Mouse (Mus musculus) retina, adult 2 months (tissue): ENCODE results near the gene Nme2.
A peak's percentile ranks its signal among the peaks of the same experiment; 100 is the strongest.

Experiments
- DNase-seq: peaks from one replicate; pipeline ENCODE4 v3.0.0-alpha.2; 2012; ENCODE audit warnings: low read depth, low spot score

Gene Nme2

DNA sequence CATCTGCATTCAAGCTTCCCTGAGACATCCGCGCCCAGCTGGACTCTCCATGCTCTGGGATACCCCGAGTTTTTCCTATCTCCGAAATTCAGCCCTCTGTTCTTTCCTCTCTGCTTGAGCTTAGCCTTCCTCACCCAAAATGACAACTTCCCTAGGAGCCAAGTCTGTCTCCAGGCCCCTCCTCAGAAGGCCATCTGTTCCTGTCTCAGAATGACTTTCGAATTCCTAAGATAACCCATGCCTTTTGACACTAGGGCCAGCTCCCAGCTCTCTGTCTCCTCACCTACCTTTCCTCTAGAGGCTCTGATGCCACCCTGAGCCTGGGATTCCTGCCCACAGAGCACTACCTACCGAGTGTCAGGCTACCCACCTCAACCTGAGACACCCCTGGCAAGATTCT, at the start of gene Nme2:
TSS of gene Nme2 (minus strand) at position 101 of the 400 bp plus-strand sequence.
- DNase-seq, result no peak

DNA sequence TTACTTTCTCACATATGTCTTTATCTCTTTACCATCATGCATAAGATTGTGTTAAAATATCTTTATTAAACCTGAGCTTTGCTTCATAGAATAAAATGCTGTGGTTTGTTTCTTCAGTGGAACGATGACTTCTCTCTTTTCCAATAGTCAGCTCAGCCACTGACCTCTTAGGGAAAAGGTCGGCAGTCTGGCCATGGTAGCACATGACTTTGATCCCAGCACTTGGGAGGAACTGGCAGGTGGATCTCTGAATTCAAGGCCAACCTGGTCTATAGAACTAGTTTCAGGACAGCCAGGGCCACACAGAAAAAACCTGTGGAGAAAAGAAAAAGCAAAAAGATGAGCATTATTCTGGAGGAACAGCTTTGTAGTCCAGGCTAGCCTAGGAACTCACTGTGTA, 47.3 kb upstream of the Nme2 start:
- no peak for DNase-seq

GRCm38 (mm10) chr11:93999276-93999675, 43.2 kb upstream of the Nme2 start:
- no peak for DNase-seq

GRCm38 (mm10) chr11:93997141-93997775, 41.2 kb upstream of the Nme2 start:
- DNase-seq, result no peak

DNA sequence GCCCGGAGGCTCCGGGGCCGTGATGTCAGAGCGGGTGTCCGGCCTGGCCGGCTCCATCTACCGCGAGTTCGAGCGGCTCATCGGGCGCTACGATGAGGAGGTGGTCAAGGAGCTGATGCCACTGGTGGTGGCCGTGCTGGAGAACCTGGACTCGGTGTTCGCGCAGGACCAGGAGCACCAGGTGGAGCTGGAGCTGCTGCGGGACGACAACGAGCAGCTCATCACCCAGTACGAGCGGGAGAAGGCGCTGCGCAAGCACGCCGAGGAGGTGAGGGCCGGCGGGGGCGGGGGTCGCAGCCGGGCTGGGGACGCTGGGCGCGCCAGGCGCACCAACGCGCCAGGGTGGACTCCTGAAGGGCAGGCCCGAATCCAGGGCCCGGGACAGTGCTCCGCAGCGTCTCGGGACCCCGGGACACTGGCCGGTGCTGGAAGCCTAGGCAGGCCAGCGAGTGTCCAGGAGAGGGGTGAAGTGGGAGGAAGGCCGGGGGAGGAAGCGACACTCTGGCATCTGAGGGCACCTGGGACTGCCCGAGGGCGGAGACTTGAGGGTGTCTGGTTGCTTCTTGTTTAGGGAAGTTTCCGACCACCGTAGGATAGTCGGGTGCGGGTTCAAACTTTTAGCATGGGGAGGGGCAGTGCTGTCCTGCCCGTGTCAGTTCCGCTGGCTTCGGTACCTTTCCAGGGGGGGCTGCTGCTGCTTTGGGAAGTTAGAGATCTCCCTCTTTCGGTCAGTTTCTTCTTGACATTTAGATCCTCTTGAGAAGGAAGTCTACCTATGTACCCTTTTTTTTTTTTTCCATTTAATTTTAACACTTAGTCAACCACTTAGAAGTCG, 40.5 kb upstream of the Nme2 start:
- no peak for DNase-seq

- DNase-seq, result peak; percentile 91
These were observed 39.8 kb upstream of the Nme2 start, which contains the start of gene Spag9 for GRCm38 (mm10) chr11:93995720-93996305. Spag9 (plus strand) TSS chr11:93996091.

DNA sequence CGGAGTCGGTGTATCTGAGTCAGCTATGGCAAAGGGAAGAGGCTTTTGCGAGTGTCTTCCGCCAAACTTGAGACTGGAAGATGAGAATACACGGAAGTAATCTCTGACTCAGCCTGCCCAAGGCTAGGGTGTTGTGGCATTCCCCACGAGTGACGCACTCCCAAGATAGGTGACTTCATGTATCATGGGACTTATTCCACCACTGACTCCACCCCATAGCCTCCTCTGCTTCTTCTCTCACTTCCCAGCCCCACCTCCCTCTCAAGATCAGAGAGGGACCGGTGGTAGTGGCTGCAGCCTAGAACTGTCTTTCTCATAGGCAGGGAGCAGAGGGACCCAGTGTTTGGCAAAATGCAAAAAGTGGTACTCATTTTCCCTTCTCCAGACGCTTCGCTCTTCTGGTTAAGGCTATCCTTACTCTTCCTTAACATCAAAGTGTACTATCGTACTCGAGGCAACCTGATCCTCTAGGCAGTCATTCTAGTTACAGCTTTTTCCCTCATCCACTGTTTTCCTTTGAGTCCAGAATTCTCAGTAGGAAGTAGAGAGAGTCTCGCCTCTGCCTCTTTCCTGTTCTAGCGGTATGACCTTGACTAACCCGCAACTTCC, 39.2 kb upstream of the Nme2 start:
- DNase-seq, result no peak

DNA sequence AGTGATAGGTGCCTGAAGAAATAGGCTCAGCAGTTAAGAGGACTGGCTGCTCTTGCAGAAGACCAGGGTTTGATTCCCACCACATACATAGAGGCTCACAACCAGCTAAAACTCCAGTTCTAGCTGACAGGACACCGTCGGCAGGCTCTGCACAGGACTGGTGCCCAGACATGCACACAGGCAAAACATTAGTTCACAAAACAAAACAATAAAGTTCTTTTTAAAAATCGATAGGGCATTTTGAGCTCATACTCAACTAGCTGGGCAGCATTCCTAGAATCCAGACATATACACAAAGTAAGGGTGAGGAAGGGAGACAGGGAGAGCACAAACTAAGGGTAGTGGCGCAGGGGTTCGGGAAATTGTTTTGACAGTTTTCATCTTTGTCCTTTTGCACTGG, 38.5 kb upstream of the Nme2 start:
- no peak for DNase-seq

- no peak for DNase-seq
These were observed 32.4 kb upstream of the Nme2 start for GRCm38 (mm10) chr11:93988328-93989062.

GRCm38 (mm10) chr11:93987625-93988327, 31.7 kb upstream of the Nme2 start:
- no peak for DNase-seq

DNA sequence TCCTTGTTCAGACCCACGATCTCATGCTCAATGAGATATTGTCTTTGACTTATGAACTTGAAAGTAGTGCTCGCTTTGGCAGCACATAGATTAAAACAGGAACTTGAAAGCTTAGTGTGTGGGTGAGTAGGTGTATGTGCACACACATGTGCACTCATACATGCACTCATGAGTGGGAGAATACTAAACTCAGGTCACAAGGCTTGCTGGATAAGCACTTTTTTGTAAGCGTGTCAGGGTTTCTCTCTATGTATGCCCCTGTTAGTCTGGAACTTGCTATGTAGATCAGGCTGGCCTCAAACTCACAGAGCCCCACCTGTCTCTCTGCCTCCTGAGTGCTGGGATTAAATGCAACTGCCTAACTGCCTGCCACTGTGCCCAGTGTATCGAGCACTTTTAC, 31.0 kb upstream of the Nme2 start:
- DNase-seq, result no peak

GRCm38 (mm10) chr11:93986298-93986697, 30.2 kb upstream of the Nme2 start:
- no peak for DNase-seq

GRCm38 (mm10) chr11:93985265-93985664, 29.2 kb upstream of the Nme2 start:
- no peak for DNase-seq

GRCm38 (mm10) chr11:93984619-93985018, 28.6 kb upstream of the Nme2 start:
- no peak for DNase-seq

GRCm38 (mm10) chr11:93979502-93980049, 23.5 kb upstream of the Nme2 start:
- DNase-seq, result no peak

DNA sequence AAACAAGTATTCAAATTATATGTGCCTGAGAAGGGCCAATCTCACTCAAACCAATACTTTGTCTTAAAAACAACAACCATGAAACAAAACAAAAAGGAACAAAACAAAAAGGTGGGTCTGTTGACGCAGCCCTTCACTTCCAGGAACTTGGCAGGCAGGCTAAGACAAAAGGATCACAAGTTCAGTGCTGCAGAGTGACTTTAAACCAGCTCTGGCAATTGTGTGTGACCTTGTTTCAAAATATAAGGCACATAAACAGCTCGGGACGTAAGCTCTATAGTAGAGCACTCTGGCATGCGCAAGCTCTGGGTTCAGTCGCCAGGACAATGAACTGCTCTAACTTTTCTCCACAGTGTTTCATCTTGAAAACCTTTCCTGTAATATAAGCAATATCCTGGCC, 16.9 kb upstream of the Nme2 start:
- no peak for DNase-seq

DNA sequence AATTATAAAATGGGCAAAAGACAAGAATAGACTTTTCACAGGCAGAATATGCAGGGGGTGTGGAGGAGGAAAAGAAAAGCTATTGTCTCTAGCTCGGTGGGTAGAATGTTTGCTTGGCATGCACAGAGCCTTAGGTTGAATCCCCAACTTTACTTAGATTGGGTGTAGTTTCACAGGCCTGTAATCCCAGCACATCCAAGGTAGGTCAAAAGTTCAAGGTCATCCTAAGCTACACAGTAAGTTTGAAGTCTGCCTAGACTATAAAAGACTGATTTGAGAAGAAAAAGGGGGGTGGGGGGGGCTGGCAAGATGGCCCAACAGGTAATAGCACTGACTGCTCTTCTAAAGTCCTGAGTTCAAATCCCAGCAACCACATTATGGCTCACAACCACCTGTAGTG, 13.7 kb upstream of the Nme2 start:
- DNase-seq, result no peak

- DNase-seq, result no peak
These were observed 13.1 kb upstream of the Nme2 start for GRCm38 (mm10) chr11:93969171-93969570.

DNA sequence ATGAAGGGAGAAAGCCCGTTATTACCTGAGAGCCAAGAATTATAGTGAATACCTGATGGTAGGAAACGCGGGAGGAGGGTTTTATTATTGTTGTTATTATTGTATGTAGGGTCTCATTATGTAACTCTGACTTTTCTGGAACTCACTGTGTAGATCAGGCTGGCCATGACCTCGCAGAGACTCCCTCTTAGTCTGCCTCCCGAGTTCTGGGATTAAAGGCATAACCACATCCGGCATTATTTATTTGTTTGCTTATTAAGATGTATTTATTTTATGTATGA, 12.7 kb upstream of the Nme2 start:
- no peak for DNase-seq

DNA sequence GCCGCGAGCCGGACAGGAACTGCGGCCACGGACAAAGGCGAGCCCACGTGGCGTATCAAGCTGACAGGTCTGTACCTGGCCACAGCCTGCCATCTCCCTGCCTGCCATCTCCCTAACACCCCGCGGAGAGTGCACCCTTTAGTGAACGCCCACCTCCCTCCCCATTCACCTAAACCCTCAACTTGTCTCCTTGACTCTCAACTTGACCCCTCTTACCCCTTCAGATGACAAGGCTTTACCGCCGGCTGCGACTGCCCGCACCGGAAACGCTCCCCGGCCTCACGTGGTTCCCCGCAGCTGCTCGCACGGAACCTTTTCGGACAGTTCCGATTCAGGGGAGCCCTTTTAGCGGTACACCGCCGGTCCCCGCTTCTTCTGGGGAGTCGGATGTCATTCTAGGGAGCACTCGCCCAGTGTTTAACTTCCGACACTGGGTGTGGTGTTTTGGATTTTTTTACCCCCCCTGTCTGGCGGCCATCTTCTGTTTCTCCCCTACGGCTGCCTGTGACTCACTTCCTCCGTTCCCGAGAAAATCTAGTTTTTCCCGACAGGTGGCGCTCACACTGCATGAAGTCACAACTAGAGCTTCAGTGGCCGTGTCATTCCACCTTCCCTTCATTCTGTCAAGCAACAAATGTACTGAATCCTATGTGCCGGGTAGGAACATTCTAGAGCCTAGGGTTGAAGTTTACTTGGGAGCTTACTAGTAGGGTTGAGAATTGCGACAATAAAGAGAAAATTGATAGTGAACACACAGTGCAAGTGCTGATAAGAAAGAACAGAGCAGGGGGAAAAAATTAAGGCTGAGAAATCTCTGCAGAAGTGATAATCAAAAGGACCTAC, 12.2 kb upstream of the Nme2 start, which contains the start of the genes Gm20390 and Nme1:
TSS of gene Gm20390 (minus strand) at position 289 of the 843 bp plus-strand sequence.
TSS of gene Nme1 (minus strand) at position 517 of the 843 bp plus-strand sequence.
- DNase-seq, result peak; percentile 99
